Mouse (Mus musculus): ENCODE measurements around the gene Med8. TPM values are rescaled to one million over a fixed set of nuclear protein-coding genes. Genes with fewer than 3 reads are reported as not detected.

Gene Med8
- polyA plus RNA-seq (2014; fragmentation: Nextera tagmentation; extraction: Ambion mirVana): 63.6 and 69.4 TPM in 2 replicates

- Histone ChIP-seq H3K36me3 (ENCODE audit: control insufficient read depth, insufficient read depth, low read length) (peaks cover 42% of the 10 kb centered on the region), H3K9ac (ENCODE audit: low read length) (peak within 1 kb of the TSS; percentile 87), H3K27ac (replicated peaks in 1 of 2; ENCODE audit: control insufficient read depth in 1 of 2, insufficient read depth in 1 of 2, low read depth in 2 of 2, low read length in 2 of 2) (peak within 1 kb of the TSS; percentile 6 to 7; a peak in 2 of 4 replicates), H3K4me2 (ENCODE audit: low read length) (peak within 1 kb of the TSS; percentile 89), H3K4me1 (ENCODE audit: control insufficient read depth in 2 of 2, insufficient read depth in 2 of 2, low read length in 2 of 2) (peaks cover 2 to 15% of the 10 kb centered on the region in 2 experiments), H3K27me3 (ENCODE audit: control insufficient read depth, insufficient read depth, low read length) (no peaks in the 10 kb centered on the region), H3K9me3 (ENCODE audit: control insufficient read depth, low read length) (no peaks in the 10 kb centered on the region), H3K4me3 (ENCODE audit: control insufficient read depth in 1 of 2, insufficient read depth in 1 of 2, low read depth in 1 of 2, low read length in 2 of 2) (peak within 1 kb of the TSS; percentile 65 to 72)
- peak; percentile 94 for ATAC-seq (ENCODE audit: insufficient number of reproducible peaks, insufficient read depth, low FRiP score, low read depth)
- under 1% methylated on average over 53 of the region's 53 CpGs for WGBS
Observed at GRCm38 (mm10) chr4:118409142-118409900, at the start of gene Med8, which contains the start of gene Szt2. TSS of gene Med8 (plus strand) at chr4:118409337. TSS of gene Szt2 (minus strand) at chr4:118409273.

GRCm38 (mm10) chr4:118359896-118360720, 49.0 kb upstream of the Med8 start:
- under 1% methylated on average over 54 of the region's 54 CpGs for WGBS
- peak; percentile 62 for ATAC-seq (ENCODE audit: insufficient number of reproducible peaks, insufficient read depth, low FRiP score, low read depth)

GRCm38 (mm10) chr4:118361451-118361850, 47.7 kb upstream of the Med8 start:
- Histone ChIP-seq H3K27ac (replicated peaks in 1 of 2; ENCODE audit: control insufficient read depth in 1 of 2, insufficient read depth in 1 of 2, low read depth in 2 of 2, low read length in 2 of 2) (no peak overlapping the region), H3K9ac (ENCODE audit: low read length) (no peak overlapping the region), H3K36me3 (ENCODE audit: control insufficient read depth, insufficient read depth, low read length) (peaks cover 48% of the 10 kb centered on the region), H3K4me1 (ENCODE audit: control insufficient read depth in 2 of 2, insufficient read depth in 2 of 2, low read length in 2 of 2) (peaks cover 0 to 10% of the 10 kb centered on the region in 2 experiments; a peak in 3 of 4 replicates), H3K27me3 (ENCODE audit: control insufficient read depth, insufficient read depth, low read length) (no peaks in the 10 kb centered on the region), H3K9me3 (ENCODE audit: control insufficient read depth, low read length) (no peaks in the 10 kb centered on the region), H3K4me3 (ENCODE audit: control insufficient read depth in 1 of 2, insufficient read depth in 1 of 2, low read depth in 1 of 2, low read length in 2 of 2) (no peak overlapping the region), H3K4me2 (ENCODE audit: low read length) (no peak overlapping the region)
- 87% methylated on average over 5 of the region's 5 CpGs for WGBS
- no peak for ATAC-seq (ENCODE audit: insufficient number of reproducible peaks, insufficient read depth, low FRiP score, low read depth)

More at GRCm38 (mm10) chr4:118359896-118360720, 49.0 kb upstream of the Med8 start:
- Histone ChIP-seq H3K4me1 (ENCODE audit: control insufficient read depth in 2 of 2, insufficient read depth in 2 of 2, low read length in 2 of 2) (peaks cover 0 to 10% of the 10 kb centered on the region in 2 experiments; a peak in 3 of 4 replicates), H3K4me3 (ENCODE audit: control insufficient read depth in 1 of 2, insufficient read depth in 1 of 2, low read depth in 1 of 2, low read length in 2 of 2) (peak overlapping the region; percentile 70 to 86), H3K4me2 (ENCODE audit: low read length) (peak overlapping the region; percentile 85), H3K36me3 (ENCODE audit: control insufficient read depth, insufficient read depth, low read length) (peaks cover 38% of the 10 kb centered on the region), H3K9me3 (ENCODE audit: control insufficient read depth, low read length) (no peaks in the 10 kb centered on the region), H3K27ac (replicated peaks in 1 of 2; ENCODE audit: control insufficient read depth in 1 of 2, insufficient read depth in 1 of 2, low read depth in 2 of 2, low read length in 2 of 2) (peak overlapping the region; percentile 74 to 83), H3K27me3 (ENCODE audit: control insufficient read depth, insufficient read depth, low read length) (no peaks in the 10 kb centered on the region), H3K9ac (ENCODE audit: low read length) (peak overlapping the region; percentile 86)

GRCm38 (mm10) chr4:118362879-118363278, 46.3 kb upstream of the Med8 start:
- ATAC-seq (ENCODE audit: insufficient number of reproducible peaks, insufficient read depth, low FRiP score, low read depth): no peak
- 85% methylated on average over 6 of the region's 6 CpGs for WGBS
- no peak overlapping the region for H3K27ac ChIP-seq (replicated peaks in 1 of 2; ENCODE audit: control insufficient read depth in 1 of 2, insufficient read depth in 1 of 2, low read depth in 2 of 2, low read length in 2 of 2)
- no peak overlapping the region for H3K4me2 ChIP-seq (ENCODE audit: low read length)
- H3K9ac ChIP-seq (ENCODE audit: low read length): no peak overlapping the region
- no peaks in the 10 kb centered on the region for H3K27me3 ChIP-seq (ENCODE audit: control insufficient read depth, insufficient read depth, low read length)
- peaks cover 0 to 10% of the 10 kb centered on the region in 2 experiments; a peak in 3 of 4 replicates for H3K4me1 ChIP-seq (ENCODE audit: control insufficient read depth in 2 of 2, insufficient read depth in 2 of 2, low read length in 2 of 2)
- no peak overlapping the region for H3K4me3 ChIP-seq (ENCODE audit: control insufficient read depth in 1 of 2, insufficient read depth in 1 of 2, low read depth in 1 of 2, low read length in 2 of 2)
- peaks cover 55% of the 10 kb centered on the region for H3K36me3 ChIP-seq (ENCODE audit: control insufficient read depth, insufficient read depth, low read length)
- no peaks in the 10 kb centered on the region for H3K9me3 ChIP-seq (ENCODE audit: control insufficient read depth, low read length)

GRCm38 (mm10) chr4:118363985-118364384, 45.2 kb upstream of the Med8 start:
- 91% methylated on average over 3 of the region's 3 CpGs for WGBS
- no peak overlapping the region for H3K4me3 ChIP-seq (ENCODE audit: control insufficient read depth in 1 of 2, insufficient read depth in 1 of 2, low read depth in 1 of 2, low read length in 2 of 2)
- no peak for ATAC-seq (ENCODE audit: insufficient number of reproducible peaks, insufficient read depth, low FRiP score, low read depth)
- no peaks in the 10 kb centered on the region for H3K9me3 ChIP-seq (ENCODE audit: control insufficient read depth, low read length)
- no peak overlapping the region for H3K9ac ChIP-seq (ENCODE audit: low read length)
- peaks cover 67% of the 10 kb centered on the region for H3K36me3 ChIP-seq (ENCODE audit: control insufficient read depth, insufficient read depth, low read length)
- no peak overlapping the region for H3K4me2 ChIP-seq (ENCODE audit: low read length)
- H3K27ac ChIP-seq (replicated peaks in 1 of 2; ENCODE audit: control insufficient read depth in 1 of 2, insufficient read depth in 1 of 2, low read depth in 2 of 2, low read length in 2 of 2): no peak overlapping the region
- H3K27me3 ChIP-seq (ENCODE audit: control insufficient read depth, insufficient read depth, low read length): no peaks in the 10 kb centered on the region
- H3K4me1 ChIP-seq (ENCODE audit: control insufficient read depth in 2 of 2, insufficient read depth in 2 of 2, low read length in 2 of 2): peaks cover 0 to 10% of the 10 kb centered on the region in 2 experiments; a peak in 3 of 4 replicates

GRCm38 (mm10) chr4:118364641-118365040, 44.5 kb upstream of the Med8 start:
- Histone ChIP-seq H3K4me1 (ENCODE audit: control insufficient read depth in 2 of 2, insufficient read depth in 2 of 2, low read length in 2 of 2) (peaks cover 0 to 6% of the 10 kb centered on the region in 2 experiments; a peak in 3 of 4 replicates), H3K36me3 (ENCODE audit: control insufficient read depth, insufficient read depth, low read length) (peaks cover 73% of the 10 kb centered on the region), H3K4me3 (ENCODE audit: control insufficient read depth in 1 of 2, insufficient read depth in 1 of 2, low read depth in 1 of 2, low read length in 2 of 2) (no peak overlapping the region), H3K9ac (ENCODE audit: low read length) (no peak overlapping the region), H3K27me3 (ENCODE audit: control insufficient read depth, insufficient read depth, low read length) (no peaks in the 10 kb centered on the region), H3K9me3 (ENCODE audit: control insufficient read depth, low read length) (no peaks in the 10 kb centered on the region), H3K27ac (replicated peaks in 1 of 2; ENCODE audit: control insufficient read depth in 1 of 2, insufficient read depth in 1 of 2, low read depth in 2 of 2, low read length in 2 of 2) (no peak overlapping the region), H3K4me2 (ENCODE audit: low read length) (no peak overlapping the region)
- ATAC-seq (ENCODE audit: insufficient number of reproducible peaks, insufficient read depth, low FRiP score, low read depth): no peak
- WGBS: 95% methylated on average over 13 of the region's 13 CpGs

GRCm38 (mm10) chr4:118365991-118366390, 43.1 kb upstream of the Med8 start:
- no peak overlapping the region for H3K9ac ChIP-seq (ENCODE audit: low read length)
- no peaks in the 10 kb centered on the region for H3K27me3 ChIP-seq (ENCODE audit: control insufficient read depth, insufficient read depth, low read length)
- WGBS: 81% methylated on average over 14 of the region's 14 CpGs
- H3K36me3 ChIP-seq (ENCODE audit: control insufficient read depth, insufficient read depth, low read length): peaks cover 84% of the 10 kb centered on the region
- H3K9me3 ChIP-seq (ENCODE audit: control insufficient read depth, low read length): no peaks in the 10 kb centered on the region
- no peak overlapping the region for H3K27ac ChIP-seq (replicated peaks in 1 of 2; ENCODE audit: control insufficient read depth in 1 of 2, insufficient read depth in 1 of 2, low read depth in 2 of 2, low read length in 2 of 2)
- no peak overlapping the region for H3K4me3 ChIP-seq (ENCODE audit: control insufficient read depth in 1 of 2, insufficient read depth in 1 of 2, low read depth in 1 of 2, low read length in 2 of 2)
- no peak overlapping the region for H3K4me2 ChIP-seq (ENCODE audit: low read length)
- ATAC-seq (ENCODE audit: insufficient number of reproducible peaks, insufficient read depth, low FRiP score, low read depth): no peak
- H3K4me1 ChIP-seq (ENCODE audit: control insufficient read depth in 2 of 2, insufficient read depth in 2 of 2, low read length in 2 of 2): no peaks in the 10 kb centered on the region

All from heart, embryonic 14.5 days (tissue).